Mouse (Mus musculus): ENCODE results near the gene Acss2. TPM values are rescaled to one million over a fixed set of nuclear protein-coding genes. Genes with fewer than 3 reads are reported as not detected.
A peak's percentile ranks its signal among the peaks of the same experiment; 100 is the strongest.

The Acss2 gene
- polyA plus RNA-seq, 1 experiment, result 3.1 TPM

- Histone ChIP-seq H3K79me3 (ENCODE audit: low read depth) (no peaks in the 10 kb centered on the region), H3K27me3 (ENCODE audit: control insufficient read depth, insufficient read depth, insufficient read length) (no peaks in the 10 kb centered on the region), H3K36me3 (ENCODE audit: control insufficient read depth, insufficient read depth) (peaks cover 39% of the 10 kb centered on the region), H3K79me2 (ENCODE audit: control insufficient read depth, insufficient read depth) (no peaks in the 10 kb centered on the region), H3K4me3 (ENCODE audit: insufficient read depth, poor library complexity, severe bottlenecking) (no peak overlapping the region), H3ac (ENCODE audit: control insufficient read depth, insufficient read length, low read depth) (no peak overlapping the region)
- TF ChIP-seq FOSL1 (IDR thresholded peaks at IDR 0.05; ENCODE audit: insufficient read depth, low read length, poor library complexity, severe bottlenecking) (no peak), MYOG (IDR thresholded peaks at IDR 0.05; ENCODE audit: control insufficient read depth, extremely low read depth, insufficient read length) (no peak), MYOD1 (IDR thresholded peaks at IDR 0.05; ENCODE audit: control insufficient read depth, insufficient read length, low read depth) (no peak), CEBPB (IDR thresholded peaks at IDR 0.05; ENCODE audit: low read depth) (no peak), USF1 (IDR thresholded peaks at IDR 0.05; ENCODE audit: low read depth) (no peak), CTCF (IDR thresholded peaks at IDR 0.05; ENCODE audit: control insufficient read depth, insufficient read depth, insufficient read length) (no peak), MAX (IDR thresholded peaks at IDR 0.05) (no peak)
These were observed 115.4 kb downstream of the Acss2 start for GRCm38 (mm10) chr2:155633121-155633520.

- Histone ChIP-seq H3K79me3 (ENCODE audit: low read depth) (no peaks in the 10 kb centered on the region), H3K79me2 (ENCODE audit: control insufficient read depth, insufficient read depth) (no peaks in the 10 kb centered on the region), H3ac (ENCODE audit: control insufficient read depth, insufficient read length, low read depth) (no peak overlapping the region), H3K4me3 (ENCODE audit: insufficient read depth, poor library complexity, severe bottlenecking) (no peak overlapping the region), H3K27me3 (ENCODE audit: control insufficient read depth, insufficient read depth, insufficient read length) (no peaks in the 10 kb centered on the region), H3K36me3 (ENCODE audit: control insufficient read depth, insufficient read depth) (peaks cover 39% of the 10 kb centered on the region)
- TF ChIP-seq MYOD1 (IDR thresholded peaks at IDR 0.05; ENCODE audit: control insufficient read depth, insufficient read length, low read depth) (no peak), CTCF (IDR thresholded peaks at IDR 0.05; ENCODE audit: control insufficient read depth, insufficient read depth, insufficient read length) (no peak), MYOG (IDR thresholded peaks at IDR 0.05; ENCODE audit: control insufficient read depth, extremely low read depth, insufficient read length) (no peak), USF1 (IDR thresholded peaks at IDR 0.05; ENCODE audit: low read depth) (no peak), MAX (IDR thresholded peaks at IDR 0.05) (no peak), FOSL1 (IDR thresholded peaks at IDR 0.05; ENCODE audit: insufficient read depth, low read length, poor library complexity, severe bottlenecking) (no peak), CEBPB (IDR thresholded peaks at IDR 0.05; ENCODE audit: low read depth) (no peak)
These were observed 116.0 kb downstream of the Acss2 start for GRCm38 (mm10) chr2:155633731-155634130.

GRCm38 (mm10) chr2:155634562-155634961 is 116.8 kb downstream of the Acss2 start:
- H3K4me3 ChIP-seq (ENCODE audit: insufficient read depth, poor library complexity, severe bottlenecking), result no peak overlapping the region
- H3ac ChIP-seq (ENCODE audit: control insufficient read depth, insufficient read length, low read depth), result no peak overlapping the region
- H3K79me2 ChIP-seq (ENCODE audit: control insufficient read depth, insufficient read depth), result no peaks in the 10 kb centered on the region
- no peaks in the 10 kb centered on the region for H3K27me3 ChIP-seq (ENCODE audit: control insufficient read depth, insufficient read depth, insufficient read length)
- H3K36me3 ChIP-seq (ENCODE audit: control insufficient read depth, insufficient read depth), result peaks cover 44% of the 10 kb centered on the region
- no peak for TF ChIP-seq CTCF (IDR thresholded peaks at IDR 0.05; ENCODE audit: control insufficient read depth, insufficient read depth, insufficient read length)
- TF ChIP-seq FOSL1 (IDR thresholded peaks at IDR 0.05; ENCODE audit: insufficient read depth, low read length, poor library complexity, severe bottlenecking), result no peak
- no peak for TF ChIP-seq MAX (IDR thresholded peaks at IDR 0.05)
- no peak for TF ChIP-seq CEBPB (IDR thresholded peaks at IDR 0.05; ENCODE audit: low read depth)
- no peak for TF ChIP-seq MYOG (IDR thresholded peaks at IDR 0.05; ENCODE audit: control insufficient read depth, extremely low read depth, insufficient read length)
- no peak for TF ChIP-seq USF1 (IDR thresholded peaks at IDR 0.05; ENCODE audit: low read depth)
- TF ChIP-seq MYOD1 (IDR thresholded peaks at IDR 0.05; ENCODE audit: control insufficient read depth, insufficient read length, low read depth), result no peak
- no peaks in the 10 kb centered on the region for H3K79me3 ChIP-seq (ENCODE audit: low read depth)

Small RNAs within 50 kb of the gene (microRNA-seq; reads per million reads assigned to microRNA genes)
- 0.84 reads per million, percentile 18 among the genes with 10 or more reads in this experiment for gene Mir499 (ENCODE audit: borderline microRNAs expressed)

Other genes starting within 250 kb of the Acss2 start
- 63.1 TPM for gene Map1lc3a, start 241.7 kb upstream of the Acss2 start, polyA plus RNA-seq (2012; fragmentation: generic; extraction: Trizol)
- gene Pigu, start 160.5 kb upstream of the Acss2 start, polyA plus RNA-seq (2012; fragmentation: generic; extraction: Trizol), result 30.7 TPM
- gene Trp53inp2, start 136.9 kb upstream of the Acss2 start, polyA plus RNA-seq (2012; fragmentation: generic; extraction: Trizol), result 13.8 TPM
- gene Ncoa6, start 44.1 kb upstream of the Acss2 start, polyA plus RNA-seq (2012; fragmentation: generic; extraction: Trizol), result 9.4 TPM
- gene Ggt7, start 289 bp downstream of the Acss2 start, polyA plus RNA-seq (2012; fragmentation: generic; extraction: Trizol), result 2.6 TPM
- gene Gss, start 74.9 kb downstream of the Acss2 start, polyA plus RNA-seq (2012; fragmentation: generic; extraction: Trizol), result 39.4 TPM
- 0.09 TPM for gene Myh7b, start 93.3 kb downstream of the Acss2 start, polyA plus RNA-seq (2012; fragmentation: generic; extraction: Trizol)
- gene Trpc4ap, start 174.4 kb downstream of the Acss2 start, polyA plus RNA-seq (2012; fragmentation: generic; extraction: Trizol), result 70.5 TPM
- 19.0 TPM for gene Edem2, start 211.5 kb downstream of the Acss2 start, polyA plus RNA-seq (2012; fragmentation: generic; extraction: Trizol)
- gene Gm17581, start 217.9 kb downstream of the Acss2 start, polyA plus RNA-seq (2012; fragmentation: generic; extraction: Trizol), result not detected
- gene Procr, start 233.2 kb downstream of the Acss2 start, polyA plus RNA-seq (2012; fragmentation: generic; extraction: Trizol), result 4.4 TPM